Mouse (Mus musculus) cerebellum, adult 9-10 months (tissue): ENCODE data around the gene Smim6.
A peak's percentile ranks its signal among the peaks of the same experiment; 100 is the strongest.

Experiments
- DNase-seq: peaks from one replicate; pipeline ENCODE4 v3.0.0; 2022

Smim6 gene

DNA sequence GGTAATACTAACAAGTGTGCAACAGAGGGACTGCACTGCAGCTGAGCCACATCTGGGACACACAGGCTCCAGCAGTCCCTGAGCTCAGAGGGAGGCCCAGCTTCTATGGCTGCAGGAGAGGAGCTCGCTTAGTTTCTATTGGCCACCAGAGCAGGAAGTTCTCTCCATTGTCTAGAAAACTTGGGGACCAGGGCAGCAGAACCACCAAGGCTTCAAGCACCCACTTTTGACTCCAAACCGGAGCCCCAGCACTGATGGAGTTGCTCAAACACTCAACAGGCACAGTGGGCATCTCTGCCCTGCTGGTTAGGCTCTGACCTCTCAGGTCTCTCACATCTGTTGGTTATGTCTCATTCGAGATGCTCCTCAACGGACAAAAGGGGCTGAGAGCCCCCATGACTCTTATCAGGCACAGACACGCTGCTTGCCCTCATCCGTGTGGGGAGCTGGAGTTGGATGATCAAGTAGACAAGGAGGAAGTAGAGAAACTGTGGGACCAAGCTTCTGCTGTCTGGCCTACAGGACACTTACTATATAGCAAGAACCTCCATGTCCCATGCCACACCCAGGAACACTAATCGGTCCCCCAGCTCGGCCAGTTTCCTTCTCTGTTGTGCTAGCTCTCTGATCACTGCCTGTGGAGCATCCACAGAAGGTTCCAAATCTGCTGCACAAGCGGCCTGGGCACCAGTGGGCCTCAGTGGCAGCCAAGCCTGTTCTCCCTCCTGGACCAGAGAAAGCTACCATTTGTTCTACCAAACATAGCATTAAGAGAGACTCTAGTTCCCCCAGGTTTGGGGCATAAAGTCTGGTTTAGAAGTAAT lies 10.3 kb upstream of the Smim6 start:
- no peak for DNase-seq

DNA sequence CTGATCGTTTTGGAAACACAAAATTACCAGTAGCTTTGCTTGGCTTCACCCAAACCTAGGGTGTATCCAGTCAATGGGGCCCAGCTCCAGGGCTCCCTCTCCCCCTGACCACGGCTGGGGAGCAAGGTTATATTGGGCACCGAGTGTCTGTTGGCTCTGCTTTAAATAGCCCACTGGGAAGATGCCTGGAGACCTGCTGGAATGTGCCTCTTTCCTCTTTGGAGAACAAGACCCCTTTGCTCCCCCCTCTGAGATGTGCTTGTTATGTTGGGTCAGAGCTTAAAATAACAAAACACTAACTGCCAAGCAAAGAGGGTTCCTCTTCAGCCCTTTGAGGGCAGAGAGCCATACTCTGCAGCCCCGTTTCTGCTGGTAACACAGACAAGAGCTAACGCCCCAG lies 9.6 kb upstream of the Smim6 start:
- no peak for DNase-seq

DNA sequence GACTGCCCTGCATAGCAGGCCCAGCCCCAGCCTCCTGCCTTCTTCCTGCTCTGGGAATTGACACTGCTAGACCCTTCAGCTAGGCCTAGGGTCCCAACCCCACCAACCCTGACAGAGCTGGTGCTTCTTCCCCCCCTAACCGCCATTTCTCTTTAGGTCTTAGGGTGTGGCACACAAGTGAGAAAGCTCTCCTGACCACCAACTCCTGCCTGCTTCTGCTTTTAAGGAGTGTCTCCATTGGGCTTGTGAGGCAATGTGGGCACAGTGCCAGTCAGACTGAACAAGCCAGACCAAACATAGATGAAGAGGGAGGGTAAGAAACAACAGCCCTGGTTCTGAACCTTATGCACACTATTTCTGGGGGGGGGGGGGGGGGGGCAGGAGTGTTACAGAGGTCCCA lies 9.0 kb upstream of the Smim6 start:
- no peak for DNase-seq

DNA sequence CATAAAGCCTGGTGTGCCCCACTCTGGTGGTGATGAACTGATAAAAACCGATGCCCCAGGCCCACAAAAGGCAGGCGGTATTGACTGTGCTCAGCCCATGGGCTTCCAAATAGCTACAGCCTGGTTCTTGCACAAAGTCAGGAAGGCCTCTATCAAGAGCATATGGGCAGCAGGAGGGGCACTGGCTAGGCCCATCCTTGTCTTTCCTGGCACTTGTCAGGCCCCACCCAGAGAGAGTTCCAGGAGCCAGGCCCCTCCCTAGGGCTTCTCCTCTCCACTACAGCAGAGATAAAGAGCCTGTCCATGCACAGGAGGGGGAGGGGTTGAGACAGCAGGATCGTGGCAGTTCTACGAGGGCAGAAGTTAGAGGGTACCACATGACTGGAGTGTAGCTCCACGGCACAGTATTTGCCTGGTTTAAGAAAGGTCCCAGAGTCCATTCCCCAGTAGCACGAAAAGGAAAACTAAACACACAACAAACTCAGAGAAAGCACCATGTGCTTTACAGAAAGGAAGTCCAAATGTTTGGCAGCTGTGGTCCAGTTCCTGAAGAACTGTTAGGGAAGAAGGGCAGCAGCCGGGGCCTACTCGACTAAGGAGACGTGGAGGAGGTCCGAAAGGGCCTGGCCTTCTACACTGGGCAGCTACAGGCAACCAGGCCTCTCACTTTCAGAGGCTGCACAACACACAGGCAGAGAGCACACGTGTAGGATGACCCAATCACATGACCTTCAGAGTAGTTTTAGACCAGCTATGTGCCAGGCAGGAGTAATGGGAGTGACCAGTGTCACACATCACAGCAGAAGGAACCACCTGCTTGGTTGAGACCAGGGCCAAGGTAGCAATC lies 8.2 kb upstream of the Smim6 start:
- DNase-seq, result no peak

DNA sequence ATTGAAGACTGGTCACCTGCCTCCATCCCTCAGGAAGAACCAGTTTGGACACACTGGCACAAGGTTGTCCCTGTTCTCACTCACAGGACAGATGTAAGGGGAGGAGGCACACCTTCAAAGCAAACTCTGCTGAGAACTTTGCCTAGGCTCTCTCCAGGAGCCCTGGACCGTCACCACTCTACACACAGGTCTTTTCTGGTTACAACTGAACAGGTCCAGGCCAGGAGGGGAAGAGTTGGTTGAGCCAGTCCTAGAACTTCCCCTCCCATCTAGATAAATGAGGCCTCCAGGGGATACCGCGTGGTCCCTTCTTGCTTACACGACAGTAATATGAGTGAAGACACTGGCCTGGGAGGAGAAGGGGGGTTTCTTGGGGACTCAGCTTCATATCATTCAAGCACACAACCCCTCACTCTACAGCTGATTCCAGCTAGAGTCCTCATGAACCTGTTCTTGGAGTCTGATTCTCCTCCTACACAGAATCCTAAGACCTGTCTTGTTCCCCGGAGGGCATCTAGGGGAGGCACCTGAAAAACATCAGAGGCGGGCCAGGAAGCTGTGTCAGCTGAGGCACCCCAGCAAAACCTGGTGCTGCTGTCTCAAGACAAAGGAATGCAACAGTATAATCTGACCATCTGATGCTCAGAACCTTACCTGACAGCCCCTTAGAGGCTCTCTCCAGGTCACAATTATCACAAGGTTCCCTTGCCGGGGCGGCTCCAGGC lies 7.4 kb upstream of the Smim6 start:
- no peak for DNase-seq

DNA sequence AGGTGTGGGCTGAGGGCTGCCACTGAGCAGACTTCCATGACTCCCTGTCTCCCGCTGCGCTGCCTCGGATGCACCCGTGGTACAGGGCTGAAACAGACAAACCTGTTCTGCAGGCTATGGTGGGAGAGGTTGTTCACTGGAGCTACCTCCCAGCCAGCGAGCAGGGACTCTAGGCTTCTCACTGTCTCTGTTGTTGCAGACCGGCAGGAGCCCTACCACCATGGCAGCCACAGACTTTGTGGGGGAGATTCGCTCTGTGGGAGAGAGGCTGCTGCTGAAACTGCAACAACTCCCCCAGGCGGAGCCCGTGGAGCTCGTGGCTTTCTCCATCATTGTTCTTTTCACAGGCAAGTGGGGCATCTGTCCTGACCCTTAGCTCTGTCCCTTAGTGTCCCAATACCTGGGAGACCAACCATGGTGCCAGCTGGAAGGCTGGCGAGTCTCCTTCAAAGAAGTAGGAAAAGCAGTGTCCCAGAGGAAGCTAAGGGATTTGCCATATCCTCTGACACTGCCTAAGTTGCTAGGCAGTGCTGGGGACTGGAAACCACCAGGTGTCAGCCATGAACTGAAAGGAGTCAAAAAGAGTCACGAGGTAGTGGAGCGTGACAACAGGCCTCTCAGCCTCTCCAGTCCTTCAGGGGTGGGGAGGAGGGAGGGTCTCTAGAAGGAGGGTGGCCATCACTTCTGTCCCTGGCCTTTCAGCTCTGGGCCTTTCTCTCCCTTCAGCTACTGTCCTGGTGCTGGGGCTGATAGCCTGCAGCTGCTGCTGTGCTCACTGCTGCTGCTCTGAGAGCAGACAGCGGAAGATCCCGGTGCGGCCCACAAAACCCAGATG lies 6.6 kb upstream of the Smim6 start:
- no peak for DNase-seq

DNA sequence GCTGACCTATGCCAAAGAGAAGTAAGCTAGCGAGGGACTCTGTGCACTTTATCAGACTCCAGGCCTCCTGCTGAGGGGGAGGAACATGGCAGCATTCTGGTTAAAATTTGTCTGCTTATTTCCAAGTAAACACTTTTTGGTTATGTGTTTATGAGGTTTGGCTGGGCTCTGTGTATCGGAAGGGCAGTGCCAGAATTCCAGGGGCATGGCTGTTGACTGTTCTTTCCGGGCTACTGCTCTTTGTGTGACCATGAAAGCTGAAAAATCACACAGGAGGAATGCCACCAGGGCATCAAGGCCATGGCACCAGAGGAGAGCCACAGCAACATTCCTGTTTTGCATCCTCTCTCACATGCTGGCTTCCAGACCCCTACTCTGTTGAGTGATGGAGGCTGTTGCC lies 5.7 kb upstream of the Smim6 start:
- no peak for DNase-seq

DNA sequence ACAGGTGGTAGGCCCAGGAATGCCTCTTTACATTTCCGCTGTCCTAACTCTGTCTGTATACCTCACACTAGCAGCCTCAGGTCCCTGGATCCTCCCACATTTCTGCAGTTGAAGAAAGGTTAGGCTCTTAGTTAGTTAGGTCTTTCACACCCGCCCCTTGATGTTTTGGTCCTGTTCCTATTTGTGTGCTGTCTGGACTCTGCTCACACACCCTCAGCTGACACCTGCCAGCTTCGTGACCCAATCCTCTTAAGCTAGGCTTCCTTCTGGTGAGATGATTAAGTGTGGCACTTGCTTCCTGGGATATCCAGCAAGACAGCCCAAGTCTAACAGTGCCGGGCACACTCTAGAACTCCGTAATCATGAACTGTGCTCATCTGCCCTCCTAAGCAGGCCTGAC lies 5.3 kb upstream of the Smim6 start:
- DNase-seq, result no peak

DNA sequence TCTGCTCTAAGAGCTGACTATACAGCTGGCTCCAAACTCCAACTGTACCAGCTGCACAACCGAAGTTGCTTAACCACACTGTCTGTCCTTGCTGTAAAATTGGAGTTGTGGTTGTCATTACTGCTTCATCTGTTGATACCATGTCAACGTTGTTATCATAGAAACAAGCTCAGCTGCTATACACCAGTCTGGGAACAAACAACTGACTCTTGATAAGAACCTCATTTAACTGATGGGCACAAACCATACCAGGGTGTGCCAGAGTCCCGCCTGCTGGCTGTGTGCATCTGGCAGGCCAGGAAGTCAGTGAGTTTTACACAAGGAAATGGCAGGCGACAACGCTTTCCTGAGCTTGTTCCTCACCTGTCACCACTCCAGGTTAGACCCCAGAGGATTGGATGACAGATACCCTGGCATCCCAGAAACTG lies 669 bp upstream of the Smim6 start:
- no peak for DNase-seq

DNA sequence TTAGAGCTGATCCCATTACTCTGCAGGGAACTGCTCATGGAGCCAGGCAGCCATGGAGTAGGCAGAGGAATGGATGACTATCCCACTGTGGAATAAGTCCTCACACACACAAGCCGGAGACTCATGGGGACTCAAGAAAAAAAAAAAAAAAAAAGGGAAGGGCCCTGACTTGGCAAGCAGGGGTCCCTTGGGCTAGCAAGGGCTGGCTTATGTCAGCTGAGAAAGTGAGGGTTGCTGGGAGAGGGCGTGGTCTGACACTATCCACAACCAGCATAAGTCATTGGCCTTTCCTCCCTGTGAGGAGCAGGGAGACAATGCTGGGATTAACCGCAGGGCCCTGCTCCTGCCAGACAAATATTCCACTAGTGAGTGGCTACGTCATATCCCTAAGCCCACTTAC lies 4.8 kb downstream of the Smim6 start:
- DNase-seq, result no peak

DNA sequence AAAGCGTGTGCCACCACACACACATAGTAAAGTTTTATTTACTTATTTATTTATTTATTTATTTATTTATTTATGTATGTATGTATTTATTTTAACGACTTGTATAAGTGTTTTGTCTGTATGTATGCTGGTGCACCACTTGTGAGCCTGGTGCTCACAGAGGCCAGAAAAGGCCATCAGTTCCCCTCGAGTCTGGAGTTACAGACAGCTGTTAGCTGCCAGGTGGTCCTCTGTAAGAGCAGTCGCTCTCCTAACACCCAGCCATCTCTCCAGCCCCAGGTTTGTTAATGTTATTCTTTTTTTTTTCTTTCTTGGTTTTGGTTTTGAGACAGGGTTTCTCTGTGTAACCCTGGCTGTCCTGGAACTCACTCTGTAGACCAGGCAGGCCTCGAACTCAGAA lies 6.8 kb downstream of the Smim6 start:
- DNase-seq, result no peak

DNA sequence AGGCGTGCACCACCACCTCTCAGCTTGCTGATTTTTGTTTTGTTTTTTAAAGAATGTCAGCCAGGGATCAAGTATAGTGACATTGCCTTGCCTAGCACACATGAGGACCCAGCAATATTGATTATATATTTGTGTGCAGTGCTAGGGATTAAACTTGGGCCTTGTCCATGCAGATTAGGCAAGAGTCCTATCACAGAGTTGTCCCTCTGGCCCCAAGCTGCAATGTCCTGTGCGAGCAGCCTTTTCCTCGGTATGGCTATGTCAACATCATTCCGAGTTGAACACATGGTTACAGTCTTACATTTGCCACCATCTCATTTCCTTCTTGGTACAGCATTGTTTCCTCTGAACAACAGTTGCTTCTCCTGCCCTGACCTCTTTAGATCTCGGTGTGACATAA lies 7.3 kb downstream of the Smim6 start:
- no peak for DNase-seq

DNA sequence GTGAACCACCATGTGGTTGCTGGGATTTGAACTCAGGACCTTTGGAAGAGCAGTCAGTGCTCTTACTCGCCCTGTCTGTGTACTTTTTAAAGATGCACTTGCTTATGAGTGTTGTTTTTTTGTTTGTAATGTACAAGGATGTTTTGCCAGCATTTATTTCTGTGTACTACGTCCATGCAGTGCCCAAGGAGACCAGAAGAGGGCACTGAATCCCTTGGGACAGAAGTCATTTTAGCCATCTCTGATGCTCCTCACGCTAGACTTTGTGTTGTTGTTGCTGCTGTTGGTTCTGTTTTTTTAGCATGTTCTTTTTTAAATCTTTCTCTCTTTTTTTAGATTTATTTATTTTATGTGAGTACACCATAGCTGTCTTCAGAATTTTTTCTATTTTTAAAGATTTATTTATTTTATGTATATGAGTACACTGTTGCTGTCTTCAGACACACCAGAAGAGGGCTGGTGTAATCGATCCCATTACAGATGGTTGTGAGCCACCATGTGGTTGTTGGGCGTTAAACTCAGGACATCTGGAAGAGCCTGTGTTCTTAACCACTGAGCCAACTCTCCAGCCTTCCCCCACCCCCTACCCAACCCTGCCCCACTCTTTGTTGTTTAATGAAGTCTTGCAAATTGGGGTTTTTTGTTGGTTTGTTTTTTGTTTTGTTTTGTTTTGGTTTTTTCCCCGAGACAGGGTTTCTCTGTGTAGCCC lies 8.4 kb downstream of the Smim6 start:
- DNase-seq, result peak; percentile 70

DNA sequence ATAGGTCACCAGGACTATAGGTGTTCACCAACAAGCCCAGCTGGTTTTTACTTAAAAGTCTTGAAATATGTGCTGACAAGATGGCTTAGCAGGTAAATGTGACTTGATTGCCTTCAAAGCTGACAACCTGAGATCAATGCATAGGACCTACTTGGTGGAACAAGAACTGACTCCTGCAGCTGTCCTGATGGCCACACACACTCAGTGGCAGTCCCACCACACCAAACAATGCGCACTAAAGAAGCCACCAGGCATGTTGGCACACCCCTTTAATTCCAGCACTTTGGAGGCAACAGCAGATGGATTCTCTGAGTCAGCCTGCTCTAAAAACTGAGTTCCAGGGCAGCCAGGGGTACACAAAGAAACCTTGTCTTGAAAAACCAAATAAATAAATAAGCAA lies 10.2 kb downstream of the Smim6 start:
- DNase-seq, result no peak

DNA sequence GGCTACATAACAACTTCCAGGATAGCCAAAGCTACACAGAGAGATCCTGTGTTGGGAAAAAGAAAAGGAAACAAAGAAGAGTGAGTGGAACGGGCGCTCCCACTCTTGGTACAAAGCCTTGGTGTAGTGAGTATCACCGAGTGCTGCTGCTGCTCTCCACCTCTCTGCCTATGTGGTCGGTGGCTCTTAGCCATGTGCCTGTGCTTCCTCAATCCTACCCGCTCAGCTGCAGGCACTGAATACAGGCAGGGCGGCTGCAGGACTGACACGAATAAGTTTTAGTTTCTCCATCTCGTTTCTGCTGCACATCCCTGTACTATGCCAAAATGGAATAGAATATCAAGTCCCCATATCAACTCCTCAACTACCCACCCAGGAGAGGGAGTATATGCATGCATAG lies 17.2 kb downstream of the Smim6 start:
- no peak for DNase-seq

DNA sequence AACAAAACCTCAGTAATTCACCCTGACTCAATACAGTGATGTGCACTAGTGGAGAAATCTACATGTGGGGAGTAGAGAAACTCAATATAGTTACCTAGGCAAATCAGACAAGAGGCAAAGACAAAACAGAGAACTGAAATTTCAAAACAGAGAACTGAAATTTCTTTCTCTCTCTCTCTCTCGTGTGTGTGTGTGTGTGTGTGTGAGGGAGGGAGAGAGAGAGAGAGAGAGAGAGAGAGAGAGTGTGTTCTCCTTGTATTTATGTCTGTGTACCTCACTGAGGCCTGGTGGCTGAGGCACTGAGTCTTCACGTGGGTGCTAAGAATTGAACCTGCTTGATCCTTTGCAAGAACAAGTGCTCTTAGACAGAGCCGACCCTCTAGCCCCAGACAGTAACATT lies 18.0 kb downstream of the Smim6 start:
- DNase-seq, result no peak

DNA sequence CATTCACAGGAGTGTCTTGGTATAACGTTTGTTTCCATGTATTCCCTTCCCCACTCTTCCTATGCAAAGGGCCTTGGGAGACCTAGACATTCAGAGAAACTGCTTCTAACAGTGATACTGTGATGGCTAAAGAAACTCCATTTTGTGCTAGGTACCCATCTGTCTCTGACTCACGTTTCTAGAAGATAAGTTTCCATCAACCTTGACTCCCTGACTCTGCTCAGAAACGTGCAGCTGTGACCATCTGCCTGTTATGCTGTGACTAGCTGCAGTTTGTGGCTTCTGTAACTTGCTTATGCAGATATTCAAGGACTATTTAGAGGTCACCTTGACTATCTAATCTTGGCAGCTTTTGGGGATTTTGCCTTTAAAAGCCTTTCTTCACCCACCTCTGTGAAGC lies 19.4 kb downstream of the Smim6 start:
- no peak for DNase-seq

DNA sequence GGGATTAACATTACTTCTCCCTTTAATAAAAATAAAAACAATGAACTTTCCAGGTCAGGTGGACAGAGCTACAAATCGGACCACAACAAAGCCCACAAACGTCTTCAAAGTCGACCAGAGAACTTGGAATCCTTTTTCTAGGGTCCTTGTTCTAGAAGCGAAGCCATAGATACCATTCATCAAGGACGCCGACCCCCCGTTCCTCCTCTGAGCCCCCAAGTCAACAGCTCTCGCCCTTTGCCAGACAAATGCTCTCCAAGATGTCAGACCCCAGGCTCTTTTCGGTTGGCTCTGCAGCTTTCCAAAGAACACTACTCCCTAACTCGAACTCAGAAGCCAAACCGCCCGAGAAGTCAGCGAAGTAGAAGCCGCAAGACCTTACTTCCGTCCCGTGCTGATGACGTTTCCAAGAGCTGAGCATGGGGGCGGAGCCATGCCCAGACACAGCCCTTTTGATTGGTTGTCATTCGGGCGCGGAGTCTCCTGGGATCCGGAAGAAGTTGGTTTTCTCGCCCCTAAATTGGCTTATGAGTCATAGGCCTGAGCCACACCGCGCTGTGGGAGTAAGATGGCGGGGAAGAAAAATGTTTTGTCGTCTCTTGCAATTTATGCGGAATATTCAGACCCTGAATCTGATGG lies 21.4 kb downstream of the Smim6 start, which contains the start of the genes Sap30bp and Recql5:
TSS of gene Sap30bp (plus strand) at position 175 of the 639 bp plus-strand sequence.
TSS of gene Recql5 (minus strand) at position 370 of the 639 bp plus-strand sequence.
- peak; percentile 98 for DNase-seq

DNA sequence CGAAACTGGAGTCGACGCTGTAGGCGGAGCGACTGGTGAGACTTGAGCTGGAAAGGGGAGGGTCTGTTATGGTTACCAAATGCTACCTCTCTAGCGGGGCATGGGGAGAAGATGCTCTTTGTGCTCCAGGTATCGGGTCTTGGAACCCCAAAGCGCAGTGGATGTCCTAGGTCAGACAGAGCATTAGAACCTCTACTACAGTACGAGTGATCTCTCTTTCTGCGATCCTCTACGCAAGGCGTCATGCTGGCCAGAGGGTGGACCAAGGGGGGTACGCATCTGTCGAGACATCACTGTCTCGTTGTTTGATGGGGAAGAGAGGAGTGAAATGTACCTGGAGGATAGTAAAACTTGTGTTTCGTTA lies 21.9 kb downstream of the Smim6 start:
- no peak for DNase-seq

DNA sequence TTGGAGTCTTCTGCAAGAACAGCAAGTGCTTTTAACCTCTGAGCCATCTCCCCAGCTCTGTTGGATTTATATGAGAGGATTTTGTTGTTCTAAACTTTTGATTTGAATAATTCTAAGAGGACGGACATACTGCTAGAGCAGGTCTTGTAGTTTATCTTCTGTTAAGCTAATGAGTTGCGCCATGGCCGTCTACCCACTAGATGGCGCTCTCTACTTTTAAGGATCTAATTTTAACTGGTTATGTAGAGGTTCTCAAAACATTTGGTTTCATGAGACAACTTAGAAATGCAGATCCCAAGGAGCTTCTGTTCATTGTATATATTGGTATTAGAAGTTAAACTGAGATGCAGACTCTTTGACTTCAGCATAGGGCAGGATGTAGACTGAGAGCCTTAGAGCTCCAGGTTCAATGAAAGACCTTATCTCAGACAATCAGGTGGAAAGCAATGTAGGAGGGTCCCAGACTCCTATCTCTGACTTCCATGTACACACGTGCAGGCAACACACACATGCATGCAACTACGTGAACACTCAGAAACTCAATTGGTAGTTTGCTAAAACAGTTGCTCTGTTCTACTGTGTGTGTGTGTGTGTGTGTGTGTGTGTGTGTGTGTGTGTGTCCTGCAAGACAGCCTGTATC lies 28.0 kb downstream of the Smim6 start:
- DNase-seq, result peak; percentile 87

DNA sequence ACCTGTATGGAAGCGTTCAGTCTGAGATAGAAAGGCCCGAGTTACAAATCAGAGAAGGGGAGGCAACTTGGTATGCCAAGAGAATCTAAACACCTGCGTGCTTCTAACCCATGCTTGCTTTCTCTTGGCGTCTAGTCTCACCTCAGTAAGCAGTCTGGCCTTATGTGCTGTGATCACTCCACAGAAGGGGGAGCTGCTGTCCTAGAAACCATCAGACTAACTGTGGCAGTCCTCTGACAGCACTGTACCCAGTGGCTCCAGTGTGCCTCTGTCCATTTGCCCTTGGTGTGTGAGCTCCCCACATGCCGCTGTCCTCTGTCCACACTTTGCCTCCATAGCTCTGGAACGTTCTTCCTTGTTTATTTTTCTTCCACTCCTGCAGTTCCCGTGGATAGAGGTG lies 30.2 kb downstream of the Smim6 start:
- no peak for DNase-seq
